Mouse (Mus musculus) adrenal gland, adult 2 months (tissue): ENCODE results near the gene Msmp. TPM values are rescaled to one million over a fixed set of nuclear protein-coding genes. Genes with fewer than 3 reads are reported as not detected.
"Not testable (repeated sequence)": the region's sequence is repeated elsewhere in the genome, so short reads cannot be mapped to it uniquely, and the experiment has no call there.

Experiments
- DNase-seq: peaks from one replicate; pipeline ENCODE4 v3.0.0; 2021
- polyA plus RNA-seq: library from polyadenylated mRNA; depleted of rRNA; stranded (reverse); fragments of >200 nt; gene quantifications from 2 replicates; pipeline ENCODE4 v1.2.3, GENCODE M21; 2012
- total RNA-seq, 2 experiments: library from RNA; stranded (reverse); gene quantifications; 2 replicates each; pipeline ENCODE4 v1.2.3; 2021

Gene Msmp
- total and polyA plus RNA-seq, 3 experiments, result 1.2 to 3.0 (median 1.5) TPM

DNA sequence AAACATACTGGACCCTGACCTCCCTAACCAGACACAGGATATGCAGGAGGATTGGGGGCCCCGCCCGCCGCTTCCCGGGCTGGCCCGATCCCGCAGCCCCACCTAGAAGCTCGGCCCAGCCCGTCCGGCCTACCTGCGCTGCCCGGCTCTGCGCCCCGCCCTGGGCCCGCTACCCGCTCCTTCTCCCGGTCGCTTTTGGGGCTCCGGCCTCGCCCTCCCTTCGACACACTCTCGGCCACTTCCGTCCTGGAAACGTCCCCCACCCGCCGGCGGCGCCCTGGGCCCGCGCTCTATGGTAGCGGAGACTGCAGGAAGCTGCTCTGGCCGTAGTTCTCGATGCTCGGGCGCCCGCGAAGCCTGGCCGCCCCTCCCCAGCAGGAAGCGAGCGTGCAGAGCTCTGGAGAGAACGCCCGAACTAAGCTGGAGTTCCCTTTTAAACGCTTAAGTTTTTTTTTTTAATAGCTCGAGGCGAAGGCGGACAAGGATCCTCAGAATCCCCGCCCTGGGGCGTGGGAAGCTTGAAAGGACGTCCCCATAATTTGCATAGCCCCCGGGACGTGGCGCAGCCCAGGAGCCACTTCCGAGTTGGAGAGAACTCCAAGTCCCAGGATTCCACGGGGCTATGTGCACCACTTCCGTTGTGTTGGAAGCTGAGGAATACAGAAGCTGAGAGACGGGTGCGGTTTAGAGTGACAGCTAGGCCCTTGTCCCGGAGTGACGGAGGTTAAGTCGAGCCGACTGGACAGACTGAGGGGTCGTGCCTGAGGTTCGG, 22.1 kb downstream of the Msmp start, which contains the start of the genes Creb3 and Tln1:
Creb3 (plus strand) TSS at position 336 of the 772 bp plus-strand sequence.
Tln1 (minus strand) TSS at position 695 of the 772 bp plus-strand sequence.
- peak; percentile 97 for DNase-seq

GRCm38 (mm10) chr4:43561436-43561996, 22.8 kb downstream of the Msmp start:
- no peak for DNase-seq

GRCm38 (mm10) chr4:43560976-43561375, 23.3 kb downstream of the Msmp start:
- no peak for DNase-seq

GRCm38 (mm10) chr4:43560243-43560611, 24.1 kb downstream of the Msmp start:
- peak; percentile 80 for DNase-seq

- no peak for DNase-seq
These were observed 24.6 kb downstream of the Msmp start for GRCm38 (mm10) chr4:43559519-43560242.

DNA sequence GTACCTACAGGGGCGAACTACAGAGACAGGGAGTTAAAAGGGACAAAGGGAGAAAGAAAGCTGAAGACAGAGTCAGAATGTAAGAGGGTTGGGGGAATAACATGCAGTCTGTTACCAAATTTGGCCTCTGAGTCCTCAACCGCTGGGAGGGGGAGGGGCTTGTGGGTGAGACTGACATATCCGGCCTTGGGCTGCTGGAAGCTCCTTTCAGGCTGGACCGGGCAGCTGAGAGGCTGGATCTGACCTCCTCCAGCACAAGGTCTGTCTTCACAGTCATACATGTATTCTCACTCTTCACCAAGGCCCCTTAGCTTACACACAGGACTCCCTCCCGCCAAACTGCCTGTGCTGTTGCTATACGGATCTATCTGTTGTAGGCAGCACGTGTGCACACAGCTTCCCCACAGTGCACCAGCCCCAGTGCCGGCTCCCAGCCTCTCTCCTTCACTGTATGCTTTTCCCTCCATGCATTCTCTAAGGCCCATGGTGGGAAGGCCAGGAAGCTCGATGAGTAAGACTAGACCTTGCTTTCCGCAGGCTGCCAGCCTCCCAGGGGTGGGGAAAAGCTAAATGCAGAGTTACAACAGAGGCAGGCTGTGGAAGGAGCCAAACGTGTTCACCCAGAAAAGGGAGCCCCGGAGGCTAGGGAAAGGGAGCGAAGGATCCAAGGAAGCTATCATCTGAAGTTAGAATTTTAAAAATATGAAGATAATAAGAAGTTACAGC, 25.5 kb downstream of the Msmp start:
- DNase-seq, result peak; percentile 89

DNA sequence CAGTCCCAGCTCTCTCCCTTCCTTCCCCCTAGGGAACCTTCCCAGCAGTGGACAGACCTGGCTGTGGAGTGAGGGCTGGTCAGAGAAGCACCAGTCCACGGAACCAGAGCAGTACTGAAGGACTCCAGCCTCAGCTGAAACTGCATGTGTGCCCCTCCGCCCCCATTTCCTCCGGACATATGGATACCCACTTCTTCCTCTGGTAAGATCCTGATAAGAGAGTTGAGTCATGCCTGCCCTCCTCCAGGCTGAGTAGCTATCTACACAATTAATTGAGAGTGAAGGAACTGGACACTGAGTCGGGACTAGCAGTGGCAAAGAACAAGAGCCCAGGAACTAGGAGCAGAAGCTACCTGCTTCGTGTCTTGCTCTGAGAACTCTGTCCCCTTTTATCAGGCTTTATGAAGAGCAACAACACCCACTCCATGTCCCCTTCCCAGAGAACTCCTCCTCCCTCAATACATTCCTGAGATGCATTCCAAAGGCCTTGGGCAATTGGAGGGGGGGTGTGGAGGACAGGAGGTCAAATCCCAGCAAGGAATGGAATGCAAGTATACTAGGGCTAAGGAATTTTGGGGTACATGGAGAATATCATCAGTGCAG, 26.2 kb downstream of the Msmp start:
- DNase-seq, result peak; percentile 58

DNA sequence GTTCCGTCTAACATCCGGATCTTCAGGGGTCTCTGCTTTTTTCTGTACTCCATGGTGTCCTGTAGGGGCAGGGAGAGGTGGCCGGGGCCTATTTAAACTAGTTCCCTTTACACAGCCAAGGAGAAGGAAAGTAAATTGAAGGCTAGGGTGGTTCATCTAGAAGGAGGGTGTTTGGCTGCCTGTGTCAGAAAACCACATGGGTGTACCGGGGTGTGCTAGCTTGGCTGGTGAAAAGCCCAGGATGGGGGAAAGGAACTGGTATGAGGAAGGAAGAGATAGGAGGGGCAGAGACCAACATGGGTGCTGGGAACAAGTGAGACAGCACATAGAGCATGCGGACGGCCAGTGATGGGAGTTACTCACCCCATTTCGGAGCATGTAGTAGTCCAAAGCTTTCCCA, 28.4 kb downstream of the Msmp start:
- no peak for DNase-seq

DNA sequence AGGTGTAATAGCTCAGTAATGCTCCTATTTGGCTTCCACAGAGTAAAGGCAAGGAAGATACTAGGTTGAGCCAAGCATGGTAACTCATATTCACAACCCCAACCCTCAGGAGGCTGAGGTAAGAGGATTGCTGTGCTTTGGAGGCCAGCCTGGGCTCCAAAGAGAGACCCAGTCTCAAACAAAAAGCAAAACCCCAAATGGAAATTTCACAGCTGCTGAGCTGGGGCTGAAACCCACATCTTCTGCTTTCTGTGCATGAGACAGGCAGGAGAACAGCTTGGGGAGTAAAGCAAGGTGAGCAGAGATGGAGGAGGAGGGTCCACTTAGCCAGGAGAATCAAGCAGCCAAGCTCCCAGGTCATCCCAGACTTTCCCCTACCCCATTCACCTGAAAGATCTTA, 30.4 kb downstream of the Msmp start:
- no peak for DNase-seq

- DNase-seq, result no peak
These were observed 31.9 kb downstream of the Msmp start for GRCm38 (mm10) chr4:43552437-43552836.

- DNase-seq, result not testable (repeated sequence)
These were observed 32.4 kb downstream of the Msmp start for GRCm38 (mm10) chr4:43551854-43552253.

DNA sequence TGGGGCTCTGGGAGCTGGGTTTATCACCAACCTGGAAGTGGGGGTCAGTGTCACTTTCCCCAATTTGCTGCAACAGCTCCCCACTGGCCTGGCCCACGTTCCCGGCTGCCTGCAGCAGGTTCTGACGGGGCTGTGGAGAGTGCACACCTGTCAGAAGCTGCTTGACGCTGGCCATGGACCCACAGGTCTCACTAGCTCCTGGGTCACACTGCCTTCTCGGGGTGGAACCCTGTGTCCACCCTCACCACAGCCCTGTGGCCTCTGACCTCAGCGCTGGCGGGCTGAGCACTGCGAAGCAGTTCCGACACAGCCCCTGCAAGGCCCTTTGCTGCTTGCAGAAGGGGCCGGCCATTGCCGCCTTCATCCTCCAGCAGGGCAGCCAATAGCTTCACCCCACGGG, 35.2 kb downstream of the Msmp start:
- DNase-seq, result no peak

GRCm38 (mm10) chr4:43547160-43547559, 37.1 kb downstream of the Msmp start:
- DNase-seq, result no peak

DNA sequence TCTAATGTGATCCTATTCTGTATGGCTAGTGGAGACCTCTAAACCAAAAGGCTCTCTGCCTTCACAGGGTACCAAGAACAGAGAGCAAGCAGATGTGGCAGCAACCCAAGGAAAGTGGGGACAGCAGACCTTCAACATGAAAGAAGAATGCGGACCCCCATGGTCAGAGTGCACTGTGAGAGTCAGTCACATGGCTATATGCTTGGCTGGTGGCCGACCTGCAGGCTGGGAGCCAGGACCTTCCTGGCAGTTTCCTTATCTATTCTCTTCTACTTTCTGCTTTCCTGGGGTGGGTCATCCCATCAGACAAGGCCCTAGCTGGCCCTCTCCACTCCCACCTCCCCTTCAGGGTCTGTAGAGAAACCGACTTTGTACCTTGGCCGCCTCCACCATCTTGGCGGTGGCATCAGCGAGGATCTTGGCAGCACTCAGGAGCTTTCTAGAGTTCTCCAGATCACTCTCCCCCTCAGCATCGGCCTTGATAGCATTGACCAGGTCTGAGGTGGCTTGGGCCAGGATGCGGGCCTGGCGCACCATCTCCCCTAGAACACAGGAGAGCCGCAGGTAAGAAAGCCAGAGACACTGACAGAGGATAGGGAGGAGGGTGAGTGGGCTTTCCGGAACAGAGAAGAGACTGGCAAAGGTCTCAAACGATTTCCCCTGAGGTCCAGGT, 37.8 kb downstream of the Msmp start:
- DNase-seq, result peak; percentile 83

- DNase-seq, result no peak
These were observed 42.2 kb downstream of the Msmp start for GRCm38 (mm10) chr4:43542044-43542443.

- no peak for DNase-seq
These were observed 48.3 kb downstream of the Msmp start for GRCm38 (mm10) chr4:43536031-43536430.

DNA sequence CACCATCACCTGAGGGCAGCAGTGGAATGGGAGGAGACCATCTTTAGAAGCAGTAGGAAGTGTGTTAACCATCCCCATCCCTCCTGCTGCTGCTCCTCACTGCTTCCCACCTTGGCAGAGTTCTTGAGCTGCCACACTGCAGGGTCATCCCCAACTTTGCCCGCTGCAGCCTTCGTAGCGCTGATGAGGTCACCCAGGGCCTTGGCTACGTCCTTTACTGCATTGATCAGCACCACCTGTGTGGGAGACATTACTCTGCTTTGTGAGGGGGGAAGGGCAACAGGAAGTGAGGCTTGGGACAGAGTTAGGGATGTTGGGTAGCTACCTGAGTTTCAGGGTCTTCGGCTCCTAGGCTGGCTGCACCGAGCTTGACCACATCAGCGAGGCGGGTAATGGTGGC, 48.7 kb downstream of the Msmp start:
- DNase-seq, result peak; percentile 62

GRCm38 (mm10) chr4:43533270-43533669, 51.0 kb downstream of the Msmp start:
- DNase-seq, result peak; percentile 92
